Mouse (Mus musculus): ENCODE data around the gene Erp27.

Gene Erp27

GRCm38 (mm10) chr6:136910247-136910890 is 11.6 kb downstream of the Erp27 start:
- DNase-seq (ENCODE audit: inconsistent age in 2 of 2, low spot score in 1 of 2): peak in 1 of 2 experiments; percentile 39

- DNase-seq (ENCODE audit: inconsistent age in 2 of 2, low spot score in 1 of 2): no peak
Measured at GRCm38 (mm10) chr6:136906937-136907293, 15.1 kb downstream of the Erp27 start.

GRCm38 (mm10) chr6:136906283-136906936 is 15.6 kb downstream of the Erp27 start:
- no peak for DNase-seq (ENCODE audit: inconsistent age in 2 of 2, low spot score in 1 of 2)

DNA sequence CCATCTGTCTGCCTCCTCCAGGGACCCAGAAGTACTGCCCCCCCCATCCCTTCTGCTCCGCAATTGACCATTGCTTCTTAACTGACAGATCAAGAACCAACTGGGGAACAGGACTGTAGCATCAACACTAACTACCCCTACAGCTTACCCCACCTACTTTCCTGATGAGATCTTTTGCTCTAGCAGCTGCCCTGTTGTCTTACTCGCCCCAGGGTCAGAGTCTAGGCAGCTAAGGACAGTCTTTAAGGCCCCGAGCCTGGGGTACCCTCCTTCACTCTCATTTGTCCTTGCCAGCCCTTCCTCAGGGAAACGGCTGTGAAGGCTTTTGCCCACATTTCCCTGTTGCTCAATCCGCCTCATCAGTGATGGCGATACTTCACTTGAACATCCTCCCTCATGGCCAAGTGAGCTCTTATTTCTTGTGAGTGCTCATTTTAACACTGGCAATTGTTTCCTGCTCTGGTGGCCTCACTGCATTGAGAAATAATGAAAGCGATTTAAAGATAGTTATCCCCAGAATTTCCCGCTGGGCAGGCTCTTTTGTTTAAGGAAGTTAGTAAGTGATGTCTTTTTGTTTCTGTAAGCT is 18.0 kb downstream of the Erp27 start:
- no peak for DNase-seq (ENCODE audit: inconsistent age in 2 of 2, low spot score in 1 of 2)

GRCm38 (mm10) chr6:136902527-136902926 is 19.5 kb downstream of the Erp27 start:
- no peak for DNase-seq (ENCODE audit: inconsistent age in 2 of 2, low spot score in 1 of 2)

DNA sequence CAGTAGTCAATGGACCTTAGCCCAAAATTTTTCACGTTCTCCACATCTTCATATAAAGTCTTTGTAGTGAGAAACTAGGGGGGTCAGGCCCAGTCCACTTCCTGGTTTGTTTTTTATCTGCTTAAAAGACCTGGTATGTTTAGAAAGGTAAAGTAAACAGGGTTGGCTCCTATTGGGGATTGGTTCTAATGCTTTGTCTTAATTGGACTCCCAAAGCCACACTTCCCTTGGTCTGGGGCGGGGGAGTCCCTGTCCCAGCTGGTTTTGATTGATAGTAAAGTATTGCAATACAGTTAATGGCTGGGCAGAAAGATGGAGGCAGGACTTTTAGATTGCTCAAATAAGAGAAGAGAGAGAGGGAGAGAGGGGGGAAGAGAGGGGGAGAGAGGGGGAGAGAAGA is 21.0 kb downstream of the Erp27 start:
- no peak for DNase-seq (ENCODE audit: inconsistent age in 2 of 2, low spot score in 1 of 2)

- no peak for DNase-seq (ENCODE audit: inconsistent age in 2 of 2, low spot score in 1 of 2)
Measured at GRCm38 (mm10) chr6:136900369-136901009, 21.5 kb downstream of the Erp27 start.

DNA sequence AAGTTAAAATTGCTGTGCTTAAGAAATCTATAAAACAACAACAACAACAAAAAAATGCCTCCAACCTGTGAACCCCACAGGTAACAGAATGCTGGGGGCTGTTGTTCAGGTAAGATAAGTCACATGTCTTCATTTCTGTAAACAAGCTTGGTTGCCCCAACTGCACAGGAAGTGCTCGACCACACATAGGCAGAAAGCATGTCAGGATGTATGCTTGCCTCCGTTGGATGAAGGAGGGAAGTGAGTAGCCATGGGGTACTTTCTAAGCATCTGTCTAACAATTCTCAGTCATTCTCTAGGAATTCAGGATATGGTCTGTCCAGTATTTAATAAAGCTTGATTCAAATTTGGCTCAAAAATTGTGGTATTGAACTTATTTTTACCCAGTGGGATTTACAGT is 23.0 kb downstream of the Erp27 start:
- no peak for DNase-seq (ENCODE audit: inconsistent age in 2 of 2, low spot score in 1 of 2)

DNA sequence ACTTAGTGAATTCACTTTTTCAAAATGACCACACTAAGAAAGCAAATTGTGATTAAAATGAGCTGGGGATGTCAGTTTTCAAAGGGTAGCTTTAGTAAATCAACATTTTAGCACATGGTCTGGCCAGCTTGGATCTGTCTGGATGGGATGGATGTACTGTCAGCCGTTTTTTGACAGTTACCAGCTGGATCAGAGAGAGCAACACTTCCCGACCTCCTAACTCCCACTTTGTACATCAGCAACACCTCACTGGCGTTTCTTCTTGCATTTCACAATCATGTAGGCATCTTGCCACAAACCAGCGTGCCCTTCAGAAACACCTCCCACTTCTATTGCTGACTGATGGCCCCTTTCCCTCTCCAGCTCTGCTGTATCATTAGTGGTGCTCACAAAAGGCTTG is 23.8 kb downstream of the Erp27 start:
- DNase-seq (ENCODE audit: inconsistent age in 2 of 2, low spot score in 1 of 2): no peak

- DNase-seq (ENCODE audit: inconsistent age in 2 of 2, low spot score in 1 of 2): no peak
Measured at GRCm38 (mm10) chr6:136897789-136898188, 24.2 kb downstream of the Erp27 start.

DNA sequence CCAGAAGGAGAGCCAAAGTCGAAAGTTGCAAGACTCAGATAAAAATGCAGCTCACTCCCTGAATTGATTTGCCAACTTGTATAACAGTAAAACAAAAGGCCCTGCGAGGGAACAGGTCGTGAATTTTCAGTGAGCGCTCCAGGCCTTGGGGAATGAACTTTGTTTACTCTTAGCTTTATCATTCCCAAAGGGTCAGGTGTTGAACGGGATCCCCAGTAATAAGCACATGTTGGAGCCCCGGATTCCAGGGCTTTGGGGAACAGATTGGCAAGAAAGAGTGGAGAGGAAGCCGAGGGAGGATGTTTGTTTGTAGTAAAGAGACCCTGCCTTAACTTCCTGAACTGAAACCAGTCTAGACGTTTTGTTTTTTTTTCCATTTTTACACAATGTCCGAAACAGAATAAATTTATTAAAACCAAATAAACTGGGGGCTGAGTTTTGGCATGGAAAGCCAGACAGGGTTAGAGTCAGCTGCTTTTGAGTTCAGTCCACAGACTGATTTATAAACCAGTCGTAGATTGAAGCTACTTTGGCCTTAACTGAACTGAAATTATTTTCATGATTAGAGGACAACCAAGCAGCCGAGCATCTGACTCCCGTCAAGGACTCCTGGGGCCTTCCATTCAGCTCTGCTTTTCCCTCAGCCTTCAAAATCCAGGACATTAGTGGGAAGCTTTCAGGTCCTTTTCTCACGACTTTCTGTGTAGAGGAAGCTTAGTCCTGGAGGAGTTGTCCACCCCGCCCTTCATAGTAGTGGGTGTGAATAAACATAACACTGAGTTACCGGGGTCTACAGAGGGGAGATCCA is 27.2 kb downstream of the Erp27 start:
- peak in 1 of 2 experiments; percentile 44 for DNase-seq (ENCODE audit: inconsistent age in 2 of 2, low spot score in 1 of 2)

DNA sequence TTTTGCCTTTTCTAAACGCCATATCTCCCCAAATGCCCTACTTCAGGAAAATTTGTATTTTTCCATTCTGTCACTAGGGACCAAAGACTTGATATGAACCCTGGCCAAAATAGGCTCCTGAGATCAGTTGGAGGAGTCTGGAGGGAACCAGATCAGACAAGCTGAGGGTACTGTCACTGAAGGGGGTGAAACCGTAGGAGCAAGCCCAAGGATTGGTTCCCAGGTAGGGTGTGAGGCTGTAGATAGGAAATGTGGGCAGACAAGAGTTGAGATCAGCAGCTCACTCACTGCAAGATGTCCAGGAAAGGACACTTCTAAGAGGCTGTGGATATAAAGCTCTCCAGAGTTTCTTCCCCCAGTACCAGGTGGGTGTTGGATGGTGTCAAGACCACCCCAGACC is 30.0 kb downstream of the Erp27 start:
- no peak for DNase-seq (ENCODE audit: inconsistent age in 2 of 2, low spot score in 1 of 2)

DNA sequence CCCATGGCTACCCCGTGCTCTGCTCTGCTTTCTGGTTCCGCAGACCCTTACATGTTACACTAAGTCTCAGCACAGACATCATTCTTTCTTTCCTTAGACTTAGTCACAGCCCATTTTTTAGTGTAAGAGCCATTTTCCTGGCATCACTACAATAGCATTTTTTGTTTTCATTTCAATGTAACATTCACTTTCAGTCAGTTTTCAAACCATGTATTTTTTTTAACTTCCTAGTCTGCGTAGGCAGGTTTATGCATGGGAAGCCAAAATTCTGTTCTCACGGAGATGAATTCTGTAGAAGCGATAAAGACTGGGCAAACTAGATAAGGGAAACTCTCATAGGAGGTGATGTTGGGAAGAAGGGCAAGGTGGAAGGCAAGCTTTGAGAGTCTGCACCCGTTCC is 32.4 kb downstream of the Erp27 start:
- DNase-seq (ENCODE audit: inconsistent age in 2 of 2, low spot score in 1 of 2): no peak

GRCm38 (mm10) chr6:136889067-136889466 is 32.9 kb downstream of the Erp27 start:
- DNase-seq (ENCODE audit: inconsistent age in 2 of 2, low spot score in 1 of 2): peak; percentile 47 to 73

DNA sequence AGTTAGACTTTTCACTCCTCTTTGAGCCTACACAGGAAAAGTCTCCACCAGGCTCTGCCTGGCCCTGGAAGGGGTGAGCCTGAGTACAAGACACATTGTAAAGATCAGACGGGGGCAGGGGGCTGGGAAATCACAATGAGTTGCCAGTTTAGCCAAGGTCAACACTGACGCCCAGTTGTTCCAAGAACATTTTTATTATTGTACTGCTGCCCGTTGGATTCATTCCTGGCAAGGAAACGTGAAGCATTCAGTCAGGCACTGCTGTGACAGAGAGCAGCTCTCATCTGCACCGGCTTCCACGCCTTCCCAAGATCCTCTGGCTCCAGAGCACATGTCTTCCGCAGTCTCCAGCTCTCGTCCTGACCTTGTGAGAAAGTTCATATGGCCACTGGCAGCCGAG is 34.1 kb downstream of the Erp27 start:
- DNase-seq (ENCODE audit: inconsistent age in 2 of 2, low spot score in 1 of 2): peak; percentile 78 to 88

GRCm38 (mm10) chr6:136884766-136885165 is 37.2 kb downstream of the Erp27 start:
- DNase-seq (ENCODE audit: inconsistent age in 2 of 2, low spot score in 1 of 2): peak in 1 of 2 experiments; percentile 36

DNA sequence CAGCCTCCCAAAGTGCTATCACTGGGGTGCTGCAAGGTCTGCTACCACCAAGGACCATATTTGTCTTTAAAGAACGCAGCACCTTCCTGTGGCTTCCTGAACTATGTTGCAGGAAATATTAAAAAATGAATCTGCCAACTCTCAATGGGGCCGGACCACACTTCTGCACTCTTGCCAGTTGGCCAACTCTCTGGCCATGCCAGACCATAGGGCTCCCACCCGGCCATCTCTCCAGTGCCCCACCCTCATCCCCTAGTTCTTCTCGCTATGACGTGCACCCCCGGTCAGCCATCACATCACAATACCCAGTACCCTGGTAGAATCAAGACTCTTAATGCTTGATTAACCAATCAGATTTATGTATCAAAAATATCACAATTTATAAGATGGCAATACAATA is 38.0 kb downstream of the Erp27 start:
- DNase-seq (ENCODE audit: inconsistent age in 2 of 2, low spot score in 1 of 2): no peak

DNA sequence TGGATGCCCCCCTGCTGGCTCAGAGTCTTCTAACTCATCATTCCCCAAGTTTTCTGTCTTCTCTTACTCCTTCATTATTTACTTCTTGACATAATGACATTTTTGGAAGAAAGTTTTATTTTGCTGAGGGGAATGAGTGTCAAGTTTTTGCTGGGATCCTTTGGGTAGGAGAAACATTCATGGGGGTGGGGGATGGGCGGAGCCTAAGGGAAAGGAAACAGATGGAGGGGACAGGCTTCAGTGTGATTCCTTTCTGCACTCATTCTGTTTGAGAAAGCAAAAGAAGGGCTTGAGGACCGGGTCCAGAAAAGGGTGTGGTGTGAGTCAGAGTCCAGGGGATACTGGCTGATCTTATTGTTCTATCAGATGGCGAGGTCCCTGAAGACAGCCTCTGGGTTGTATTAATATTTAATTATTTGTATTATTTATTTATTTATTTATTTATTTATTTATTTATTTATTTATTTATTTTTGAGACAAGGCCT is 38.5 kb downstream of the Erp27 start:
- no peak for DNase-seq (ENCODE audit: inconsistent age in 2 of 2, low spot score in 1 of 2)

- DNase-seq (ENCODE audit: inconsistent age in 2 of 2, low spot score in 1 of 2): no peak
Measured at GRCm38 (mm10) chr6:136881678-136882077, 40.3 kb downstream of the Erp27 start.

GRCm38 (mm10) chr6:136875670-136876069 is 46.3 kb downstream of the Erp27 start, which contains the start of gene Mgp:
TSS of gene Mgp (minus strand) at chr6:136875823.
- DNase-seq (ENCODE audit: inconsistent age in 2 of 2, low spot score in 1 of 2): no peak

GRCm38 (mm10) chr6:136874599-136874998 is 47.4 kb downstream of the Erp27 start:
- DNase-seq (ENCODE audit: inconsistent age in 2 of 2, low spot score in 1 of 2): peak in 1 of 2 experiments; percentile 54
